In genomic region chr8:123101735-123102685, GRCm38 (mm10) we compare ENCODE assay signal across 8 mouse cellular contexts. TPM values are rescaled to one million over a fixed set of nuclear protein-coding genes. Genes with fewer than 3 reads are reported as not detected.
DNase-seq lines count a peak whose midpoint lies in the region; ATAC-seq lines count a peak whose summit lies in the region.

Rpl13 (plus strand) TSS chr8:123102350.

- H3K27me3 ChIP-seq in hindbrain, embryonic 16.5 days (replicated peaks; ENCODE audit: control insufficient read depth, insufficient read depth, low read length) = no peaks in the 10 kb centered on the region

- peak within 1 kb of the TSS; percentile 77 for H3K4me3 ChIP-seq in hindbrain, embryonic 16.5 days (ENCODE audit: low read length)
- peak within 1 kb of the TSS; percentile 56 for H3K4me3 ChIP-seq in macrophage (ENCODE audit: inconsistent target)

- H3K4me1 ChIP-seq in hindbrain, embryonic 16.5 days (ENCODE audit: control insufficient read depth, insufficient read depth, low read depth, low read length) = peaks cover 17% of the 10 kb centered on the region

- peak within 1 kb of the TSS; percentile 96 for H3K27ac ChIP-seq in hindbrain, embryonic 16.5 days (ENCODE audit: low read depth, low read length)
- H3K27ac ChIP-seq in macrophage = peak within 1 kb of the TSS; percentile 52

- ATAC-seq in hindbrain, embryonic 16.5 days = peak; percentile 96

- WGBS in hindbrain, embryonic 16.5 days = 1% methylated on average over 56 of the region's 56 CpGs
- WGBS in macrophage (ENCODE audit: missing documents) = 2% methylated on average over 51 of the region's 56 CpGs

- DNase-seq in WW6 (ENCODE audit: low read depth, low spot score) = peak; percentile 91
- peak; percentile 95 to 97 for DNase-seq in cerebellum, postnatal 4 days (ENCODE audit: low spot score in 2 of 2)
- peak; percentile 98 for DNase-seq in gastrocnemius, adult 18-20 months (ENCODE audit: low spot score)
- DNase-seq in left cerebral cortex, adult 18-20 months (ENCODE audit: low spot score in 2 of 2) = peak; percentile 98
- DNase-seq in right cerebral cortex, adult 18-20 months = peak; percentile 97
- peak; percentile 91 for DNase-seq in urinary bladder, postnatal 10 days (ENCODE audit: low spot score)

- no peaks in the 10 kb centered on the region for H3K9me3 ChIP-seq in hindbrain, embryonic 16.5 days (ENCODE audit: control insufficient read depth, low read length)

- H3K79me2 ChIP-seq in macrophage (ENCODE audit: inconsistent target) = peaks cover 18% of the 10 kb centered on the region

- H3K4me2 ChIP-seq in hindbrain, embryonic 16.5 days (ENCODE audit: low read length) = peak within 1 kb of the TSS; percentile 89

- H3K9ac ChIP-seq in hindbrain, embryonic 16.5 days (ENCODE audit: low read depth, low read length) = peak within 1 kb of the TSS; percentile 92

- peaks cover 18% of the 10 kb centered on the region for H3K36me3 ChIP-seq in hindbrain, embryonic 16.5 days (ENCODE audit: control insufficient read depth, insufficient read depth, low read length)
- H3K36me3 ChIP-seq in macrophage (ENCODE audit: inconsistent target) = peaks cover 22% of the 10 kb centered on the region

RNA-seq across cellular contexts. Expression of gene Rpl13, which starts in this region (rescaled TPM):
- total RNA-seq in gastrocnemius, adult 18-20 months (2021) = 100 to 1,000 TPM; 432 to 435 TPM
- 588 and 678 TPM in 2 replicates for polyA plus RNA-seq in hindbrain, embryonic 16.5 days (2015; fragmentation: Nextera tagmentation; extraction: Ambion mirVana)
- total RNA-seq in left cerebral cortex, adult 18-20 months (2021) = 100 to 1,000 TPM; 438 to 447 TPM
- 100 to 1,000 TPM in 3 of 26 experiments, 10 to 100 TPM in 23; 28.1 to 251 (median 70.8) TPM for total RNA-seq in macrophage (2018; cell fraction: chromatin; rRNA removed)
- 1,000 to 10,000 TPM in 7 of 26 experiments, 100 to 1,000 TPM in 19; 492 to 1,142 (median 755) TPM for total RNA-seq in macrophage (2018; cell fraction: cytosol; rRNA removed)
- total RNA-seq in macrophage (2018; cell fraction: nucleus; rRNA removed) = 100 to 1,000 TPM in 21 of 26 experiments, 10 to 100 TPM in 5; 71.4 to 227 (median 119) TPM
- 513 to 1,298 TPM (median 1,102 TPM) in 3 replicates for polyA plus RNA-seq in macrophage (2018)

Comparison
In these comparisons a context has a peak if more than half of its experiments do, and no peak if none do; other contexts are left out.
1. Peak in every context shown above with its lines: DNase-seq, ATAC-seq, H3K4me3 ChIP-seq and H3K27ac ChIP-seq.